Comparison of ENCODE assay signal across 20 mouse cellular contexts in genomic region chr11:70638714-70639278, GRCm38 (mm10). TPM values are rescaled to one million over a fixed set of nuclear protein-coding genes. Genes with fewer than 3 reads are reported as not detected.
DNase-seq lines count a peak whose midpoint lies in the region; ATAC-seq lines count a peak whose summit lies in the region.
"Had no signal": no experiment of that assay in that cellular context is flagged by ENCODE, and none has a peak within 500 bp of the region (broad histone marks: within the 10 kb centered on the region; RNA-seq: fewer than 3 reads in every experiment).

Gene Gp1ba (plus strand): TSS chr11:70639122.

- peak; percentile 81 for ATAC-seq in heart, embryonic 12.5 days (ENCODE audit: insufficient number of reproducible peaks, low FRiP score)
- ATAC-seq in megakaryocyte, adult 5-6 weeks (ENCODE audit: poor library complexity, severe bottlenecking), result no peak; the same call in 1 of the 2 replicates
- ATAC-seq in liver, embryonic 13.5 days (ENCODE audit: low read depth), result peak; percentile 94
- ATAC-seq: forebrain, embryonic 15.5 days; hindbrain, embryonic 16.5 days had no signal

- H3K4me1 ChIP-seq in heart, embryonic 12.5 days (replicated peaks), result peaks cover 21% of the 10 kb centered on the region
- peaks cover 85% of the 10 kb centered on the region for H3K4me1 ChIP-seq in megakaryocyte, embryonic 14.5 days
- peaks cover 57% of the 10 kb centered on the region for H3K4me1 ChIP-seq in liver, embryonic 13.5 days (replicated peaks)
- H3K4me1 ChIP-seq: embryonic facial prominence, embryonic 13.5 days; forebrain, embryonic 15.5 days; limb, embryonic 12.5 days; neural tube, embryonic 15.5 days had no signal

- DNase-seq in heart, postnatal 25 days (ENCODE audit: low spot score), result no peak
- peak; percentile 68 for DNase-seq in liver, embryonic 13.5 days
- no peak for DNase-seq in cerebellum, adult 11 months
- DNase-seq in urinary bladder, adult 2 months (ENCODE audit: low spot score), result no peak
- no peak for DNase-seq in cerebellum, adult 18-20 months
- DNase-seq: cerebellum, postnatal 10 days; layer of hippocampus, adult 9-11 months; lung, postnatal 36 days; right cerebral cortex, adult 18-20 months; thymus, adult 18-20 months had no signal

- peak within 1 kb of the TSS; percentile 34 for H3K4me2 ChIP-seq in heart, embryonic 12.5 days
- H3K4me2 ChIP-seq in liver, embryonic 13.5 days, result peak within 1 kb of the TSS; percentile 65
- H3K4me2 ChIP-seq: embryonic facial prominence, embryonic 13.5 days; forebrain, embryonic 15.5 days; limb, embryonic 12.5 days; neural tube, embryonic 15.5 days had no signal

- H3K36me3 ChIP-seq in heart, embryonic 12.5 days, result peaks cover 12% of the 10 kb centered on the region
- peaks cover 51% of the 10 kb centered on the region for H3K36me3 ChIP-seq in megakaryocyte, embryonic 14.5 days (replicated peaks; ENCODE audit: low read length)
- H3K36me3 ChIP-seq in liver, embryonic 13.5 days, result no peaks in the 10 kb centered on the region

- intact Hi-C loops in heart, postnatal 25 days (cut with DNase I), result no loop called here

- H3K4me3 ChIP-seq in heart, embryonic 12.5 days, result no peak within 1 kb of the TSS
- H3K4me3 ChIP-seq in megakaryocyte, embryonic 14.5 days (replicated peaks), result peak within 1 kb of the TSS; percentile 93
- H3K4me3 ChIP-seq in liver, embryonic 13.5 days (replicated peaks), result peak within 1 kb of the TSS; percentile 39
- H3K4me3 ChIP-seq: embryonic facial prominence, embryonic 13.5 days; forebrain, embryonic 15.5 days; limb, embryonic 12.5 days; neural tube, embryonic 15.5 days had no signal

- H3K27me3 ChIP-seq in heart, embryonic 12.5 days (replicated peaks), result no peaks in the 10 kb centered on the region
- H3K27me3 ChIP-seq in megakaryocyte, embryonic 14.5 days (replicated peaks), result no peaks in the 10 kb centered on the region
- no peaks in the 10 kb centered on the region for H3K27me3 ChIP-seq in liver, embryonic 13.5 days
- H3K27me3 ChIP-seq: embryonic facial prominence, embryonic 13.5 days; forebrain, embryonic 15.5 days; limb, embryonic 12.5 days; neural tube, embryonic 15.5 days had no signal

- H3K9ac ChIP-seq in heart, embryonic 12.5 days, result peak within 1 kb of the TSS; percentile 28; the same call in 1 of the 2 replicates
- peak within 1 kb of the TSS; percentile 67 for H3K9ac ChIP-seq in liver, embryonic 13.5 days
- H3K9ac ChIP-seq: embryonic facial prominence, embryonic 13.5 days; forebrain, embryonic 15.5 days; limb, embryonic 12.5 days; neural tube, embryonic 15.5 days had no signal

- peak within 1 kb of the TSS; percentile 39 for H3K27ac ChIP-seq in heart, embryonic 12.5 days (ENCODE audit: poor library complexity, severe bottlenecking)
- peak within 1 kb of the TSS; percentile 89 for H3K27ac ChIP-seq in liver, embryonic 13.5 days
- H3K27ac ChIP-seq: embryonic facial prominence, embryonic 13.5 days; forebrain, embryonic 15.5 days; limb, embryonic 12.5 days; neural tube, embryonic 15.5 days had no signal

- no peaks in the 10 kb centered on the region for H3K9me3 ChIP-seq in heart, embryonic 12.5 days (replicated peaks)
- no peaks in the 10 kb centered on the region for H3K9me3 ChIP-seq in megakaryocyte, embryonic 14.5 days
- H3K9me3 ChIP-seq in liver, embryonic 13.5 days (replicated peaks), result no peaks in the 10 kb centered on the region
- H3K9me3 ChIP-seq: embryonic facial prominence, embryonic 13.5 days; forebrain, embryonic 15.5 days; limb, embryonic 12.5 days; neural tube, embryonic 15.5 days had no signal

- 1% methylated on average over 5 of the region's 5 CpGs for WGBS in heart, embryonic 12.5 days
- 4% methylated on average over 5 of the region's 5 CpGs for WGBS in liver, embryonic 13.5 days (ENCODE audit: insufficient replicate concordance)

RNA-seq across cellular contexts. Expression of gene Gp1ba, which starts in this region (rescaled TPM):
- polyA plus RNA-seq in heart, embryonic 12.5 days (2016; fragmentation: Nextera tagmentation; extraction: Ambion mirVana), result 1.4 and 2.2 TPM in 2 replicates
- total RNA-seq in heart, postnatal 25 days (2021), result under 1 TPM; 0.36 to 0.42 TPM
- 898 and 1,061 TPM in 2 replicates for polyA plus RNA-seq in megakaryocyte, embryonic 14.5 days (2012; ENCODE audit: insufficient read depth, low replicate concordance)
- total RNA-seq in megakaryocyte, adult 5-6 weeks (2015), result 0.20 and 0.23 TPM in 2 replicates
- 0.04 TPM in 1 of 2 replicates, not detected in the other for total RNA-seq in megakaryocyte, adult 5-6 weeks (2017)
- polyA plus RNA-seq in liver, embryonic 13.5 days (2015; fragmentation: Nextera tagmentation; extraction: Ambion mirVana), result 2.8 and 4.7 TPM in 2 replicates
- 0.01 and 0.10 TPM in 2 replicates for polyA plus RNA-seq in urinary bladder, adult 2 months (2012; rRNA removed)
- total RNA-seq: gastrocnemius, adult 8-10 months; midbrain, postnatal 0 days had no signal

Comparison
In these comparisons a context has a peak if more than half of its experiments do, and no peak if none do; other contexts are left out.
1. RNA of gene Gp1ba (polyA plus RNA-seq): 898 to 1,061 TPM in megakaryocyte, embryonic 14.5 days; 2.8 to 4.7 TPM in liver, embryonic 13.5 days, 1.4 to 2.2 TPM in heart, embryonic 12.5 days and 0.01 to 0.10 TPM in urinary bladder, adult 2 months; every median in the first group is over 100 times any median in the second.